Mouse (Mus musculus): ENCODE measurements at regions not wholly inside any gene's neighbourhood (a gene's known extent, or its start where the extent isn't known, plus 50 kb on each side); places are given as distances from the start of the nearest gene placed in this dataset.

GRCm38 (mm10) chr13:42244240-42245086 lies 56.8 kb upstream of the Edn1 start:
- Histone ChIP-seq H3K27ac (ENCODE audit: control insufficient read depth, insufficient read depth, low read length) (no peak overlapping the region), H3K27me3 (ENCODE audit: control insufficient read depth, insufficient read depth, low read length) (no peaks in the 10 kb centered on the region), H3K4me1 (replicated peaks; ENCODE audit: control insufficient read depth, insufficient read depth, low read length) (peaks cover 9% of the 10 kb centered on the region), H3K4me3 (ENCODE audit: control insufficient read depth, insufficient read depth, low read length) (no peak overlapping the region), H3K36me3 (ENCODE audit: control insufficient read depth, insufficient read depth, low read length) (no peaks in the 10 kb centered on the region)
- DNase-seq: peak; percentile 3
- TF ChIP-seq CTCF (IDR thresholded peaks at IDR 0.05; ENCODE audit: borderline replicate concordance, control insufficient read depth, extremely low read depth, insufficient read depth, low read length, poor library complexity): no peak
- 33% methylated on average over 7 of the region's 7 CpGs for WGBS

DNA sequence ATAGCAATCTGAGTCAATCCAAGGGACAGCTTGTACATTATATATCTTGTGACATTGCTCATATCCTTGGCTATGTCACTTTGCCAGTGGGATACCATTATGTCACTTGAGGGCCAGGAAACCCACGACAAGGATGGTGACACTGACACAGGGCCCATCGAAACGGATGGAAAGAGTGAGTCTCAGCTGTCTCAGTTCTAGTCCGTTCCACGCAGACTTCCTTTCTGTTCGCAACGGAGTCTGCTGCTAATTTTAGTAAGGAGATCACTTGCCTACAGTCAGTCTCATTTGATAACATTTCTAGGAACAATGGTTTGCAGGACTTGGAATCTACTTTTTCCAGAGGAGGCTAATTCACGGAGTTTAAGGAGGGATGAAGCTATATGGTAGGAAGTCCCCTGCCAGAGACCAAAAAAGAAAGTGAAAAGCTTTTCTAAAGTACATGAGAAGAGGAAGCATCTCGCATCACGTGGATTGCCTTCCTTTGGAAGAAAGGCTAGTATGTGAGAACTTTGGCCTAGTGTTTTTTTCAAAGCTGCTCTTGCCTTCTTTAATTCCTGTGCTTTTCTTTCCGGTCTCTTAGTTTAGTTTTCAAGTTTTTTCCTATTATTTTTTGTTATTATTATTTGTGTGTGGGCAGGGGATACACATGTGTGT lies 55.4 kb upstream of the Edn1 start:
- DNase-seq: peak; percentile 20
- Histone ChIP-seq H3K27ac (ENCODE audit: control insufficient read depth, insufficient read depth, low read length) (no peak overlapping the region), H3K4me3 (ENCODE audit: control insufficient read depth, insufficient read depth, low read length) (no peak overlapping the region)

More for the DNA sequence above, 55.4 kb upstream of the Edn1 start:
- TF ChIP-seq CTCF (IDR thresholded peaks at IDR 0.05; ENCODE audit: borderline replicate concordance, control insufficient read depth, extremely low read depth, insufficient read depth, low read length, poor library complexity): no peak
- TF ChIP-seq POLR2A (IDR thresholded peaks at IDR 0.05; ENCODE audit: control insufficient read depth, extremely low read depth, insufficient read depth, low read length, poor library complexity): no peak
- Histone ChIP-seq H3K36me3 (ENCODE audit: control insufficient read depth, insufficient read depth, low read length) (no peaks in the 10 kb centered on the region), H3K27me3 (ENCODE audit: control insufficient read depth, insufficient read depth, low read length) (no peaks in the 10 kb centered on the region), H3K4me1 (replicated peaks; ENCODE audit: control insufficient read depth, insufficient read depth, low read length) (peaks cover 9% of the 10 kb centered on the region)
- 6% methylated on average over 11 of the region's 11 CpGs for WGBS

All from thymus, adult 2 months (tissue).